Mouse (Mus musculus): ENCODE measurements around the gene Car8.
"Not testable (repeated sequence)": the region's sequence is repeated elsewhere in the genome, so short reads cannot be mapped to it uniquely, and the experiment has no call there.

The Car8 gene

GRCm38 (mm10) chr4:8203367-8203766 lies 35.5 kb downstream of the Car8 start:
- no peak for DNase-seq (ENCODE audit: low spot score)

- no peak for DNase-seq (ENCODE audit: low spot score)
Measured at GRCm38 (mm10) chr4:8201631-8202030, 37.2 kb downstream of the Car8 start.

- no peak for DNase-seq (ENCODE audit: low spot score)
Measured at GRCm38 (mm10) chr4:8200081-8200480, 38.8 kb downstream of the Car8 start.

GRCm38 (mm10) chr4:8198033-8198432 lies 40.8 kb downstream of the Car8 start:
- no peak for DNase-seq (ENCODE audit: low spot score)

DNA sequence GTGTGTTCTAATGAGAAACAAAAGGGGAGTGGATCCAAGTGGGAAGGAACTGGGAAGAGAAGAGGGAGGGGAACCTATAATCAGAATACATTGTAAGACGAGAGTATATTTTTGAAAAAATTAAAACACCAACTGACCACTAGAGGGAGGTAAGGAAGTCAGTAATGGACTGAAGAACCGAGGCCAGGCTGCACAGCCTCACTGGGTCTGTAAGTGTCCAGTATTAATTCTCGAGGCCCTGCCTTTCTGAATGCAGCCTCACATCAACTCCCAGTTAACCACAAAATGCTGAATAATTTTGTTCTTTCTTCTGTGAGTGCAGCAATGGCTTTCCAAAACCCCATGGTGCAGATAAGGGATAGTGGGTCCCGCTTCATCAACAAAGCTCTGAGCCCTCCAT lies 48.4 kb downstream of the Car8 start:
- no peak for DNase-seq (ENCODE audit: low spot score)

DNA sequence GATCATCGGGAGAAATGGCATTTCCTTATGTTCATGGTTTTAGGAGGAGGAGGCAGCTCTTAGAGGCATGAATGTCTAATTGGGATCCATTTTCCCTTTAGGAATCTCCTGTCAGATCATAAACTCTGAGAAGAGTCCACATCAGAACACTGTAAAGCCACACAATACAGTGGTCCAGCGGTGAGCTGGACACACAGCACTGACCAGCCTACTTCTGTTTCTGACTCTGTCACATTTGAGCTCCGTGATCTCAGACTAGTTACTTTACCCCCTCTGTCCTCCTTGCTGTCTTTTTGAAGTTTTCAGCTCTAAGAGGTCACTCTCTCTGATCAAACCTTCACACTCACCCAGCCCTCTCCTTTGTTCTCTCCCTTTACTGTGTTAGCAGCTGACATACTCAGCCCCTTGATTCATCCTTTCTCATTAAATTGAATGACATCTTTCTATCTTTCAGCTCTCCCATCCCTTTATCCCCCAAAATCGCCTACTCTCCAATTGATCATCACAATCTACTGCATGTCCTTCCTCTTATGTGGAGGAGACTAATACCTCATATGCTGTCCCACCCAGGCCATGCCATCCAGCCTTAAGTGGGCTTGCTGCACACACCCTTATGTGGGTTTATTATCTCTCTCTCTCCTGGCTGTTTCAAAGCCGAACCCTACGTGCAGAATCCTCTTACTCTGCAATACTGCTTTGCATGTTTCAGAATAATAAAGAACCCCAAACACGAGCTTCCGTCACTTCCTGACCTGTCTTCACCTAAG lies 51.7 kb downstream of the Car8 start:
- DNase-seq (ENCODE audit: low spot score): no peak

DNA sequence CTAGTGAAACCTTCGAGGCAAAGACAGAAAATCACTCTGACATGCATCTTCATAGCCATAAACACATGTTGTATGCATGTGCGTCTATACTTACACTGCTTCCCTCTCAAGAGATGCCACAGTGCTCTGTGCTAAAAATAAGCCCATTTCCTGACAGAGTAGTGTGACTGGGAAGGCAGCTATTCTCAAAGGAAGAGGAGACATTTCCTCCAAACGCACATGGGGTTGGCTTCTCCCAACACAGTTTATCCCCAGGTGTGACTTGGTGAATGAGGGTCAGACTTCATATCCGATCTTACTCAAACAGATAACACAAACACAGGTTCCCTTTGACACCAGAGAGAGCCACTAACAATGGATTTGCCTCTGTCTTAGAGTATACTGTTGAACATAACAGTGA lies 58.3 kb downstream of the Car8 start:
- DNase-seq (ENCODE audit: low spot score): no peak

- DNase-seq (ENCODE audit: low spot score): no peak
Measured at GRCm38 (mm10) chr4:8154589-8155198, 84.1 kb downstream of the Car8 start.

GRCm38 (mm10) chr4:8153926-8154325 lies 84.9 kb downstream of the Car8 start:
- not testable (repeated sequence) for DNase-seq (ENCODE audit: low spot score)

GRCm38 (mm10) chr4:8137403-8137802 lies 101.4 kb downstream of the Car8 start:
- no peak for DNase-seq (ENCODE audit: low spot score)

DNA sequence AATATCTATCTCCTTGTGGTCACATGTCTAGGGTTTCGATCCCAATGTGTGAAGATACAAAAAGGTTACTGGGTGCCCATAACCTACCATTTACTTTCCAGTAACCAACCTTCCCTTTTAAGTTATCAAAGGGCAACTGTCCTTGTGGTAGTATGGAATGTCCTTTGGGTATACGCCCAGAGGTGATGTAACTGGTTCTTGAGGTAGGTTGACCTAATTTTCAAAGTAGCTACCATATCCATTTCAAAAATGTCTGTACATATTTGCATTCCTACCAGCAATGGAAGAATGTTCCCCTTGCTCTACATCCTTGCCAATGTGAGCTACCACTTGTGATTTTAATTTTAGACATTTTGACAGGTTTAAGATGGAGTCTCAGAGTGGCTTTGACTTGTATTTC lies 106.8 kb downstream of the Car8 start:
- DNase-seq (ENCODE audit: low spot score): no peak

GRCm38 (mm10) chr4:8113558-8113957 lies 125.3 kb downstream of the Car8 start:
- DNase-seq (ENCODE audit: low spot score): no peak

DNA sequence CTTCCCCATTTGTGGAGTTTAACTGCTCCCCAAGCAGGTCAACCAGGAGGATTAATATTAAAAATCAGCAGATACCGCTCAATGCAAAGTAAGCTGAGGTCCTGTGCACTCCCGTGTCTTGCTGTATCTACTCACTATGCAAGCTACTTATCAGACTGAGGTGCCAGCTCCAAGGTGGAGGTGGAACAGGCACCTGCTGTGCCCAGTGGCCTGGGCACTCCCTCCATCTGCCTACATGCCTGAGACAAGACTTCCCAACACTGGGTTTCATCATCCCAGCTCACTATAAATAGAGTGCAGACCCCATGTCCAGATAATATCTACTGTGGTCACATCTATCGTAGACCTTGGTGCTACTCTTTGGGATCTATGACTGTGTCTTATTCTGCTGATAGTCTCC lies 127.0 kb downstream of the Car8 start:
- DNase-seq (ENCODE audit: low spot score): no peak

GRCm38 (mm10) chr4:8109906-8110567 lies 128.8 kb downstream of the Car8 start:
- DNase-seq (ENCODE audit: low spot score): no peak

GRCm38 (mm10) chr4:8101466-8101865 lies 137.4 kb downstream of the Car8 start:
- no peak for DNase-seq (ENCODE audit: low spot score)

DNA sequence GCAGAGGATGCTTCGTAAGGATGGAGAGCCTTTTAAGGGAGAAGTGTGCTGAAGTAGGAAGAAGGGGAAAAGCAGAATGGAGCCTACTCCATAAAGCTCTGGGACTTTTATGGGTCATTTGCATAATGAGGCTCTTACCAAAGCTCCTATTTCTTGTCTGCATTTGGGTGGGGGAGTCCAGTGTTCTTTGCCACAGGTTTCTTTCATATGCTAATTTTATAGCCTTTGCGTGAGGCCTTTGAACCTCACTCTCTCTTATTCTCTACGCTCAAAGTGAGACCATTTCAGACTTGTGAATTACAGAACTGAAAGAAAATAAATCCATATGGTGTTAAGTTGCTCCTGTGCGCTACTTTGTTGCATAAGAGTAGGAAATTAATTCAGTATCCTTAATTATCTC lies 140.8 kb downstream of the Car8 start:
- DNase-seq (ENCODE audit: low spot score): no peak

DNA sequence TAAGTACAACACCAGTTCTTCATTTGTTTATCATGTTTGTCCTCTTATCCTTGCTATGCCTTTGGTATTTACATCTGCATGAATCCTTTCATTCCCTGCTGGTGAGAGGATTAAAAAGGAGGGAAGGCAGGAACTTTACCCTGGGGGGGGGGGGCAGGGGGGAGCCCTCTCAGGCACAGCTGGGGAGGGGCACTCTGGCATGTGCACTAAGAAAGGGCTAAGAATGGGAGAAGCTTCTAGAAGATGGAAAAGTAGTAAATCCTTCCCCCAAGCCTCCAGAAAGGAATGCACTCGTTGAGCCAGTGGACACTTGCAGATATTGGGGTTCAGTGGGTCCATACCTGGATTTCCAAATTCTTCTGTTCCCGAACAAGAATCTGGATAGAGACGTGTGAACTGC lies 141.2 kb downstream of the Car8 start:
- DNase-seq (ENCODE audit: low spot score): no peak

DNA sequence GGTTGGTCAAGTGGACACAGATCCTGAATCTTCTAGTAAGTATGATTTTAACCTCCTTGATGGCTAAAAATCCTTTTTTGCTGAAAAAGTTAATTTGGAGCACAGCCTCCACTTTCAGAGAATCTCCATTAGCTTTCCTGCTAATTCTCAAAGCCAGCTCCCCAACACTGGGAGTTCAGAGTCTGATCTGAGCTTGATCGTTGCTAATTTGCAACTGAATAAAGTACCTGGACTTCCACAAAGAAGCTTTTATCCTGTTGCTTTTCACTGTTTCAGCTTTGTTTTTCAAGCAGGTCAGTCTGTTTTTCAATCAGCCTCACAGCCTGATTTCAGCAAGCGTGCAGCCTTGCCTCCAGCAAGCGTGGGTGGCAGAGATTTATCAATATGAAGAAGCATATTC lies 145.3 kb downstream of the Car8 start:
- not testable (repeated sequence) for DNase-seq (ENCODE audit: low spot score)
